Mouse (Mus musculus) testis, adult 2 months (tissue): Measurements from ENCODE around the gene Synj2.

ENCODE experiments used
- CTCF ChIP-seq: fragments of 200-500 bp; IDR thresholded peaks from 2 replicates; pipeline ENCODE4 v1.5.1; 2012; ENCODE audit warnings: low read depth, mild to moderate bottlenecking, inconsistent platforms, low read length, moderate library complexity; ENCODE audit not compliant: control insufficient read depth, insufficient read depth, insufficient replicate concordance
- POLR2A ChIP-seq: fragments of 200-500 bp; IDR thresholded peaks from 2 replicates; pipeline ENCODE4 v1.6.1; 2012; ENCODE audit warnings: low read depth, mild to moderate bottlenecking, inconsistent platforms, low read length, moderate library complexity; ENCODE audit not compliant: control insufficient read depth

DNA sequence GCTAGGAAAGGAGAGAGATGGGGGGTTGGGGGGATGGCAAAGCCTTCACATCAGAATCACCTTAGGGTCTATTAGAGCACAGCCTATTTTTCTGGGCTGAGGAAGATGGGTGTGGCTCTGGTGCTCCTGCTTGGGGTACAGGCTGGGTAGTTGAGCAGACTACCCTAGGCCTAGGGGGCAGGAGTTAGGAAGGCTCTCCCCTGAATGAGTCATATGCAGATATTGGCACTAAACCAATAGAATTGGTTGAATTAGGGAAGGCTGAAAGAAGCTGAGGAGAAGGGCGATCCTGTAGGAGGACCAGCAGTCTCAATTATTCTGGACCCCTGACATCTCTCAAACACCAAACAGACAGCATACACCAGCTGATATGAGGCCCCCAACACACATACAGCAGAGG, 44.2 kb downstream of the Synj2 start:
- no peak for TF ChIP-seq CTCF
- no peak for TF ChIP-seq POLR2A
